Mouse (Mus musculus): Measurements from ENCODE around the gene Rprd1b.

Rprd1b gene

GRCm38 (mm10) chr2:158170394-158170793 is 142.1 kb downstream of the Rprd1b start:
- DNase-seq (ENCODE audit: low spot score in 2 of 2) = no peak

- DNase-seq (ENCODE audit: low spot score in 2 of 2) = no peak
These were observed 146.1 kb downstream of the Rprd1b start for GRCm38 (mm10) chr2:158174438-158174837.

- no peak for DNase-seq (ENCODE audit: low spot score in 2 of 2)
These were observed 146.7 kb downstream of the Rprd1b start for GRCm38 (mm10) chr2:158174958-158175357.

GRCm38 (mm10) chr2:158175433-158175832 is 147.1 kb downstream of the Rprd1b start:
- no peak for DNase-seq (ENCODE audit: low spot score in 2 of 2)

- DNase-seq (ENCODE audit: low spot score in 2 of 2) = no peak
These were observed 148.5 kb downstream of the Rprd1b start for GRCm38 (mm10) chr2:158176763-158177162.

GRCm38 (mm10) chr2:158177574-158177973 is 149.3 kb downstream of the Rprd1b start:
- no peak for DNase-seq (ENCODE audit: low spot score in 2 of 2)

- DNase-seq (ENCODE audit: low spot score in 2 of 2) = no peak
These were observed 149.8 kb downstream of the Rprd1b start for GRCm38 (mm10) chr2:158178139-158178538.

GRCm38 (mm10) chr2:158178696-158179369 is 150.5 kb downstream of the Rprd1b start:
- DNase-seq (ENCODE audit: low spot score in 2 of 2) = peak; percentile 77 to 79

- peak; percentile 65 to 79 for DNase-seq (ENCODE audit: low spot score in 2 of 2)
These were observed 151.2 kb downstream of the Rprd1b start for GRCm38 (mm10) chr2:158179370-158180111.

- no peak for DNase-seq (ENCODE audit: low spot score in 2 of 2)
These were observed 152.5 kb downstream of the Rprd1b start for GRCm38 (mm10) chr2:158180797-158181196.

All from heart, adult 9 months (tissue).